Mouse (Mus musculus) neural tube, embryonic 12.5 days (tissue): ENCODE results near the gene Trabd2b. TPM values are rescaled to one million over a fixed set of nuclear protein-coding genes. Genes with fewer than 3 reads are reported as not detected.

Source experiments
- ATAC-seq: fragments of 200-750 bp; cut with Nextera tagmentation; 2 replicates; pipeline ENCODE4 v1.8.0; 2017; ENCODE audit warnings: low read depth, mild to moderate bottlenecking, moderate TSS enrichment, moderate library complexity; ENCODE audit not compliant: low FRiP score
- H3K27ac ChIP-seq: fragments of 300-500 bp; sonication (generic); 2 replicates; pipeline ENCODE4 v1.5.1; 2016
- H3K27me3 ChIP-seq: fragments of 300-500 bp; sonication (generic); replicated peaks from 2 replicates; pipeline ENCODE4 v1.6.1; 2016; ENCODE audit warnings: mild to moderate bottlenecking
- H3K36me3 ChIP-seq: fragments of 300-500 bp; sonication (generic); 2 replicates; pipeline ENCODE4 v1.6.1; 2016; ENCODE audit warnings: mild to moderate bottlenecking
- H3K4me1 ChIP-seq: fragments of 300-500 bp; sonication (generic); 2 replicates; pipeline ENCODE4 v1.6.1; 2016
- H3K4me2 ChIP-seq: fragments of 300-500 bp; sonication (generic); replicated peaks from 2 replicates; pipeline ENCODE4 v1.6.1; 2016; ENCODE audit warnings: mild to moderate bottlenecking
- H3K4me3 ChIP-seq: fragments of 300-500 bp; sonication (generic); 2 replicates; pipeline ENCODE4 v1.5.1; 2016
- H3K9ac ChIP-seq: fragments of 300-500 bp; sonication (generic); 2 replicates; pipeline ENCODE4 v1.6.1; 2016; ENCODE audit warnings: mild to moderate bottlenecking
- H3K9me3 ChIP-seq: fragments of 300-500 bp; sonication (generic); 2 replicates; pipeline ENCODE4 v1.6.1; 2016; ENCODE audit warnings: mild to moderate bottlenecking
- WGBS: fragments of 180-500 bp; shearing (Covaris S2); methylation state at CpG from one replicate; pipeline ENCODE4 v1.1.7; 2016; 5-methylcytosine and 5-hydroxymethylcytosine counted together
- polyA plus RNA-seq: library from polyadenylated mRNA; unstranded; fragments of >200 nt; fragmentation: Nextera tagmentation; extraction: Ambion mirVana; gene quantifications from 2 replicates; pipeline ENCODE4 v1.2.1, GENCODE M21; 2016

Trabd2b gene
- polyA plus RNA-seq, 1 experiment from 2014 or later: 1.6 TPM

GRCm38 (mm10) chr4:114540031-114540430, 133.5 kb downstream of the Trabd2b start:
- no peak overlapping the region for H3K4me2 ChIP-seq

GRCm38 (mm10) chr4:114541221-114541620, 134.7 kb downstream of the Trabd2b start:
- no peak overlapping the region for H3K9ac ChIP-seq
- no peak overlapping the region for H3K27ac ChIP-seq
- H3K4me2 ChIP-seq: no peak overlapping the region
- H3K4me1 ChIP-seq: no peaks in the 10 kb centered on the region
- ATAC-seq: no peak
- WGBS: 96% methylated on average over 1 of the region's 1 CpGs
- no peaks in the 10 kb centered on the region for H3K9me3 ChIP-seq
- no peak overlapping the region for H3K4me3 ChIP-seq
- no peaks in the 10 kb centered on the region for H3K36me3 ChIP-seq
- no peaks in the 10 kb centered on the region for H3K27me3 ChIP-seq

More at GRCm38 (mm10) chr4:114540031-114540430, 133.5 kb downstream of the Trabd2b start:
- Histone ChIP-seq H3K4me1 (no peaks in the 10 kb centered on the region), H3K27ac (no peak overlapping the region), H3K27me3 (no peaks in the 10 kb centered on the region), H3K4me3 (no peak overlapping the region), H3K9ac (no peak overlapping the region), H3K36me3 (no peaks in the 10 kb centered on the region), H3K9me3 (no peaks in the 10 kb centered on the region)
- 92% methylated on average over 7 of the region's 7 CpGs for WGBS
- ATAC-seq: no peak

- no peaks in the 10 kb centered on the region for H3K9me3 ChIP-seq
- H3K4me1 ChIP-seq: no peaks in the 10 kb centered on the region
- H3K4me3 ChIP-seq: no peak overlapping the region
- H3K9ac ChIP-seq: no peak overlapping the region
- WGBS: 73% methylated on average over 4 of the region's 4 CpGs
- no peaks in the 10 kb centered on the region for H3K27me3 ChIP-seq
- no peak for ATAC-seq
- H3K36me3 ChIP-seq: no peaks in the 10 kb centered on the region
- H3K27ac ChIP-seq: no peak overlapping the region
- no peak overlapping the region for H3K4me2 ChIP-seq
Measured at GRCm38 (mm10) chr4:114542136-114542535, 135.6 kb downstream of the Trabd2b start.

- no peaks in the 10 kb centered on the region for H3K36me3 ChIP-seq
- H3K4me1 ChIP-seq: no peaks in the 10 kb centered on the region; the same call in 1 of the 2 replicates
- H3K27ac ChIP-seq: no peak overlapping the region
Measured at GRCm38 (mm10) chr4:114545481-114546200, 139.1 kb downstream of the Trabd2b start.

GRCm38 (mm10) chr4:114547658-114548448, 141.3 kb downstream of the Trabd2b start:
- H3K9me3 ChIP-seq: no peaks in the 10 kb centered on the region
- 79% methylated on average over 8 of the region's 8 CpGs for WGBS
- H3K36me3 ChIP-seq: no peaks in the 10 kb centered on the region
- no peaks in the 10 kb centered on the region for H3K27me3 ChIP-seq
- no peak overlapping the region for H3K27ac ChIP-seq
- no peak overlapping the region for H3K9ac ChIP-seq
- H3K4me1 ChIP-seq: peaks cover 8% of the 10 kb centered on the region
- H3K4me3 ChIP-seq: no peak overlapping the region
- ATAC-seq: no peak
- H3K4me2 ChIP-seq: no peak overlapping the region

More at GRCm38 (mm10) chr4:114545481-114546200, 139.1 kb downstream of the Trabd2b start:
- Histone ChIP-seq H3K4me3 (no peak overlapping the region), H3K9ac (no peak overlapping the region), H3K27me3 (no peaks in the 10 kb centered on the region), H3K9me3 (no peaks in the 10 kb centered on the region), H3K4me2 (no peak overlapping the region)
- 71% methylated on average over 3 of the region's 3 CpGs for WGBS
- ATAC-seq: no peak

- Histone ChIP-seq H3K4me2 (no peak overlapping the region), H3K9ac (no peak overlapping the region), H3K4me1 (peaks cover 8% of the 10 kb centered on the region), H3K36me3 (no peaks in the 10 kb centered on the region), H3K27ac (no peak overlapping the region), H3K27me3 (no peaks in the 10 kb centered on the region), H3K4me3 (no peak overlapping the region), H3K9me3 (no peaks in the 10 kb centered on the region)
- no peak for ATAC-seq
- WGBS: 85% methylated on average over 3 of the region's 3 CpGs
Measured at GRCm38 (mm10) chr4:114549487-114549886, 143.0 kb downstream of the Trabd2b start.

GRCm38 (mm10) chr4:114550471-114551156, 144.1 kb downstream of the Trabd2b start:
- H3K27me3 ChIP-seq: no peaks in the 10 kb centered on the region
- no peaks in the 10 kb centered on the region for H3K36me3 ChIP-seq
- no peak for ATAC-seq
- H3K4me2 ChIP-seq: no peak overlapping the region
- no peaks in the 10 kb centered on the region for H3K9me3 ChIP-seq
- WGBS: 24% methylated on average over 11 of the region's 11 CpGs
- H3K9ac ChIP-seq: no peak overlapping the region
- H3K4me1 ChIP-seq: peaks cover 8% of the 10 kb centered on the region
- no peak overlapping the region for H3K27ac ChIP-seq
- no peak overlapping the region for H3K4me3 ChIP-seq

- H3K4me1 ChIP-seq: peaks cover 9% of the 10 kb centered on the region; the same call in 1 of the 2 replicates
- H3K9ac ChIP-seq: no peak overlapping the region
- no peak for ATAC-seq
Measured at GRCm38 (mm10) chr4:114556880-114557279, 150.4 kb downstream of the Trabd2b start.

GRCm38 (mm10) chr4:114557731-114558130, 151.2 kb downstream of the Trabd2b start:
- Histone ChIP-seq H3K36me3 (no peaks in the 10 kb centered on the region), H3K4me2 (no peak overlapping the region), H3K4me1 (peaks cover 9% of the 10 kb centered on the region; the same call in 1 of the 2 replicates), H3K27ac (no peak overlapping the region), H3K9me3 (no peaks in the 10 kb centered on the region), H3K9ac (no peak overlapping the region), H3K4me3 (no peak overlapping the region), H3K27me3 (no peaks in the 10 kb centered on the region)
- no peak for ATAC-seq
- 28% methylated on average over 6 of the region's 6 CpGs for whole genome bisulfite sequencing

More at GRCm38 (mm10) chr4:114556880-114557279, 150.4 kb downstream of the Trabd2b start:
- H3K27ac ChIP-seq: no peak overlapping the region
- H3K27me3 ChIP-seq: no peaks in the 10 kb centered on the region
- no peaks in the 10 kb centered on the region for H3K9me3 ChIP-seq
- 44% methylated on average over 5 of the region's 5 CpGs for WGBS
- no peak overlapping the region for H3K4me3 ChIP-seq
- H3K36me3 ChIP-seq: no peaks in the 10 kb centered on the region
- no peak overlapping the region for H3K4me2 ChIP-seq

- Histone ChIP-seq H3K9ac (no peak overlapping the region), H3K27ac (no peak overlapping the region), H3K4me2 (no peak overlapping the region), H3K27me3 (no peaks in the 10 kb centered on the region), H3K36me3 (no peaks in the 10 kb centered on the region), H3K4me1 (peaks cover 9% of the 10 kb centered on the region; the same call in 1 of the 2 replicates), H3K4me3 (no peak overlapping the region), H3K9me3 (no peaks in the 10 kb centered on the region)
- ATAC-seq: no peak
- 22% methylated on average over 3 of the region's 3 CpGs for WGBS
Measured at GRCm38 (mm10) chr4:114558487-114558886, 152.0 kb downstream of the Trabd2b start.

GRCm38 (mm10) chr4:114560638-114561216, 154.2 kb downstream of the Trabd2b start:
- Histone ChIP-seq H3K36me3 (no peaks in the 10 kb centered on the region), H3K27ac (no peak overlapping the region), H3K4me3 (no peak overlapping the region), H3K4me2 (no peak overlapping the region), H3K9ac (no peak overlapping the region), H3K4me1 (peaks cover 12% of the 10 kb centered on the region; the same call in 1 of the 2 replicates), H3K27me3 (no peaks in the 10 kb centered on the region), H3K9me3 (no peaks in the 10 kb centered on the region)
- no peak for ATAC-seq
- WGBS: 87% methylated on average over 17 of the region's 17 CpGs
